Mouse (Mus musculus) lung, embryonic 16.5 days (tissue): Measurements from ENCODE around the gene Dync1li1. TPM values are rescaled to one million over a fixed set of nuclear protein-coding genes. Genes with fewer than 3 reads are reported as not detected.

Experiments
- ATAC-seq: fragments of 200-750 bp; cut with Nextera tagmentation; 2 replicates; pipeline ENCODE4 v1.8.0; 2017; ENCODE audit warnings: low read depth, mild to moderate bottlenecking, moderate library complexity
- H3K27ac ChIP-seq: fragments of 300-500 bp; sonication (generic); 2 replicates; pipeline ENCODE4 v1.5.1; 2014; ENCODE audit warnings: mild to moderate bottlenecking, control low read depth, low read length
- H3K27me3 ChIP-seq: fragments of 300-500 bp; sonication (generic); 2 replicates; pipeline ENCODE4 v1.6.1; 2014; ENCODE audit warnings: low read depth, low read length, mixed read lengths; ENCODE audit not compliant: control insufficient read depth, insufficient read depth
- H3K36me3 ChIP-seq: fragments of 300-500 bp; sonication (generic); 2 replicates; pipeline ENCODE4 v1.6.1; 2014; ENCODE audit warnings: low read length; ENCODE audit not compliant: control insufficient read depth, insufficient read depth
- H3K4me1 ChIP-seq: fragments of 300-500 bp; sonication (generic); replicated peaks from 2 replicates; pipeline ENCODE4 v1.6.1; 2014; ENCODE audit warnings: low read length, mixed read lengths; ENCODE audit not compliant: control insufficient read depth, insufficient read depth
- H3K4me2 ChIP-seq: fragments of 300-500 bp; sonication (generic); 2 replicates; pipeline ENCODE4 v1.6.1; 2014; ENCODE audit warnings: low read depth, low read length, control low read depth
- H3K4me3 ChIP-seq: fragments of 300-500 bp; sonication (generic); 2 replicates; pipeline ENCODE4 v1.5.1; 2014; ENCODE audit warnings: mild to moderate bottlenecking, low read length, control low read depth
- H3K9ac ChIP-seq: fragments of 300-500 bp; sonication (generic); 2 replicates; pipeline ENCODE4 v1.6.1; 2014; ENCODE audit warnings: low read length, control low read depth
- H3K9me3 ChIP-seq: fragments of 300-500 bp; sonication (generic); 2 replicates; pipeline ENCODE4 v1.6.1; 2016; ENCODE audit warnings: low read length; ENCODE audit not compliant: control insufficient read depth
- WGBS: fragments of 180-500 bp; shearing (Covaris S2); extraction: QIAGEN DNeasy Blood & Tissue Kit; methylation state at CpG from one replicate; pipeline ENCODE4 v1.1.7; 2014; 5-methylcytosine and 5-hydroxymethylcytosine counted together
- polyA plus RNA-seq: library from polyadenylated mRNA; unstranded; fragments of >200 nt; fragmentation: Nextera tagmentation; extraction: Ambion mirVana; gene quantifications from 2 replicates; pipeline ENCODE4 v1.2.1, GENCODE M21; 2015

Gene Dync1li1
- polyA plus RNA-seq, 1 experiment from 2014 or later: 53.0 TPM

GRCm38 (mm10) chr9:114751582-114751981, 63.0 kb downstream of the Dync1li1 start:
- Histone ChIP-seq H3K9ac (no peak overlapping the region), H3K36me3 (peaks cover 11% of the 10 kb centered on the region; the same call in 1 of the 2 replicates), H3K4me3 (no peak overlapping the region), H3K4me2 (no peak overlapping the region), H3K27ac (no peak overlapping the region), H3K4me1 (no peaks in the 10 kb centered on the region), H3K9me3 (no peaks in the 10 kb centered on the region), H3K27me3 (no peaks in the 10 kb centered on the region)
- WGBS: 81% methylated on average over 3 of the region's 3 CpGs
- ATAC-seq: no peak

- H3K27me3 ChIP-seq: no peaks in the 10 kb centered on the region
- H3K4me3 ChIP-seq: no peak overlapping the region; the same call in 1 of the 2 replicates
- no peak for ATAC-seq
- H3K27ac ChIP-seq: no peak overlapping the region
- H3K4me1 ChIP-seq: no peaks in the 10 kb centered on the region
- H3K9me3 ChIP-seq: no peaks in the 10 kb centered on the region
- peak overlapping the region; percentile 74 for H3K4me2 ChIP-seq
- H3K9ac ChIP-seq: no peak overlapping the region
- peaks cover 9% of the 10 kb centered on the region; the same call in 1 of the 2 replicates for H3K36me3 ChIP-seq
- 71% methylated on average over 9 of the region's 9 CpGs for WGBS
Observed at GRCm38 (mm10) chr9:114752311-114752710, 63.7 kb downstream of the Dync1li1 start.

DNA sequence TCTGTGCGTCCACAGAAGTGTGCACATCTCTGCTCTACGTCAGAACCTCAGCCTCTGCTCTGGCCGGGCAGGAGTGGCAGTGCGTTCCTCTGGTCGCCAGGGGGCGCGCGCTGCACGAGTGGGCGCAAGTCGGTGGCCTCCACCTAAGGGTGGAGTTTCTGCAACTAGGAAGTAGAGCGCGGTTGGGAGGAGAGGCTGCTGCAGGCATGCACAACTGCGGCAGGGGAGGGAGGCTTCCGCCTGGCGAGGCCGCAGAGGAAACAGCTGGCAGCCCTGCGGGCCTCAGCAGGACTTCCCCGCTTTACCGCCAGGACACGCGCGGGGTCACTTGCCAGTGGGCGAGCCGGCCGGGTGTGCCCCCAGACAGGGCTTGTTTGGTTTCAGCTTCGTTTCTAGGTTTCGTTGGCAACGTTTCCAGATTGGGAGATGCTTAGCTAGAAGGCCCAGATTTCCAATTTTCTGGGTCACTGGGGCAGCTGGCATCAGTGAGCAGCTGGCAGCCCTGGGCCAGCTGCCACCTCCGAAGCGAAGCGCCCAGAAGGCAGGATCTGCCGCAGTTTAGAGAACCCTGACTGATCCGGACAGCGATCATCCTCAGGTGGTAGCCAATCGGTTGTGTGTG, 64.4 kb downstream of the Dync1li1 start:
- WGBS: 6% methylated on average over 34 of the region's 36 CpGs
- H3K27me3 ChIP-seq: no peaks in the 10 kb centered on the region
- peak overlapping the region; percentile 72 for H3K9ac ChIP-seq
- H3K9me3 ChIP-seq: no peaks in the 10 kb centered on the region
- peaks cover 5% of the 10 kb centered on the region; the same call in 1 of the 2 replicates for H3K36me3 ChIP-seq
- H3K4me2 ChIP-seq: peak overlapping the region; percentile 74
- no peaks in the 10 kb centered on the region for H3K4me1 ChIP-seq
- peak; percentile 95 for ATAC-seq
- peak overlapping the region; percentile 63 for H3K4me3 ChIP-seq
- peak overlapping the region; percentile 38; the same call in 1 of the 2 replicates for H3K27ac ChIP-seq

GRCm38 (mm10) chr9:114758272-114758671, 69.7 kb downstream of the Dync1li1 start:
- Histone ChIP-seq H3K36me3 (peaks cover 6% of the 10 kb centered on the region), H3K9ac (no peak overlapping the region), H3K4me1 (no peaks in the 10 kb centered on the region), H3K9me3 (no peaks in the 10 kb centered on the region), H3K4me3 (no peak overlapping the region), H3K27ac (no peak overlapping the region), H3K4me2 (no peak overlapping the region), H3K27me3 (no peaks in the 10 kb centered on the region)
- ATAC-seq: no peak
- 67% methylated on average over 7 of the region's 7 CpGs for WGBS

- Histone ChIP-seq H3K4me2 (no peak overlapping the region), H3K9me3 (no peaks in the 10 kb centered on the region), H3K4me3 (no peak overlapping the region), H3K36me3 (peaks cover 6% of the 10 kb centered on the region), H3K27me3 (no peaks in the 10 kb centered on the region), H3K4me1 (no peaks in the 10 kb centered on the region), H3K27ac (no peak overlapping the region), H3K9ac (no peak overlapping the region)
- ATAC-seq: no peak
- WGBS: 82% methylated on average over 5 of the region's 5 CpGs
Observed at GRCm38 (mm10) chr9:114758801-114759200, 70.2 kb downstream of the Dync1li1 start.

DNA sequence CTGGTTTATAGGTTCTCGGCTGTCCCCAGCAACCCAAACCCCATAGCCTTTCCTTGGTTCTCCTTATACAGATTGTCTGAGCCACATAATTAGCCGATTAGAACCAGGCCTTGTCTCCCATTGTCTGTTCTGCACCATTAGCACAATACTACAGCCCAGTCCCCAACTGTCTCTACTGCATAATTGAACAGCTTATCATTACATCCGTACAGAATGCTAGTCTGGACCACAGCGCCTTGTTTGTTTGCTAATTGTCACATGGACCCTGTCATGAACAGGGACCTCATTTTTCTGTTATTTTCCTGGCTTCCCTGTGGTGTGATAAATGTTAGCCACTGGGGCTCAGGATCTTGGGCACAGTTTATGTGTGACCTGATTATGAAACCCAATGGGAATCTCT, 71.3 kb downstream of the Dync1li1 start:
- Histone ChIP-seq H3K9ac (no peak overlapping the region), H3K4me2 (no peak overlapping the region), H3K27me3 (no peaks in the 10 kb centered on the region), H3K27ac (no peak overlapping the region), H3K4me3 (no peak overlapping the region), H3K9me3 (no peaks in the 10 kb centered on the region), H3K36me3 (peaks cover 6% of the 10 kb centered on the region), H3K4me1 (no peaks in the 10 kb centered on the region)
- ATAC-seq: no peak
- 80% methylated on average over 4 of the region's 4 CpGs for WGBS

DNA sequence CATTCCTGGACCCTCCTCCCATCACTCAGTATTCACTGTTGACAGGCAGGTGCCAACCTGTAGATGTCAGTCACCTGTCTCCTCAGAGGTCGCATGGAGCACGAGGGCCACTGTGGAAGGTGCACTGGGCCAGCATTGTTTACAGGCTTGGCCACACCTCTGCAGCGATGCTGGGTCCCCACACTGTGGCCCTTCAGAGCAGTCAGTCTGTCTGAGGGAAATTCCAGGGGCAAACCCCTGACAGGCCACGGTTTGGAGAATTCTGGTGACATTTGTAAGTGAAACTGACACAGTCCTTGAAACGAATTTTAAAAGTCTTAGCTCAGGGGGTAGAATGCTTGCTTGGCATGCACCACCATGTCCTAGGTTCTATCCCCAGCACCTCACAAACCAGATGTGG, 71.8 kb downstream of the Dync1li1 start:
- no peaks in the 10 kb centered on the region for H3K9me3 ChIP-seq
- ATAC-seq: no peak

GRCm38 (mm10) chr9:114761848-114762247, 73.3 kb downstream of the Dync1li1 start:
- no peak overlapping the region for H3K4me3 ChIP-seq
- ATAC-seq: no peak
- no peak overlapping the region for H3K4me2 ChIP-seq
- no peaks in the 10 kb centered on the region for H3K27me3 ChIP-seq
- H3K4me1 ChIP-seq: peaks cover under 1% of the 10 kb centered on the region; the same call in 1 of the 2 replicates
- H3K36me3 ChIP-seq: peaks cover 6% of the 10 kb centered on the region
- H3K27ac ChIP-seq: no peak overlapping the region
- no peak overlapping the region for H3K9ac ChIP-seq
- no peaks in the 10 kb centered on the region for H3K9me3 ChIP-seq
- 62% methylated on average over 11 of the region's 11 CpGs for WGBS

More for the DNA sequence above, 71.8 kb downstream of the Dync1li1 start:
- Histone ChIP-seq H3K9ac (no peak overlapping the region), H3K36me3 (peaks cover 6% of the 10 kb centered on the region), H3K27me3 (no peaks in the 10 kb centered on the region), H3K4me3 (no peak overlapping the region), H3K27ac (no peak overlapping the region), H3K4me2 (no peak overlapping the region), H3K4me1 (no peaks in the 10 kb centered on the region)
- 74% methylated on average over 5 of the region's 5 CpGs for WGBS

DNA sequence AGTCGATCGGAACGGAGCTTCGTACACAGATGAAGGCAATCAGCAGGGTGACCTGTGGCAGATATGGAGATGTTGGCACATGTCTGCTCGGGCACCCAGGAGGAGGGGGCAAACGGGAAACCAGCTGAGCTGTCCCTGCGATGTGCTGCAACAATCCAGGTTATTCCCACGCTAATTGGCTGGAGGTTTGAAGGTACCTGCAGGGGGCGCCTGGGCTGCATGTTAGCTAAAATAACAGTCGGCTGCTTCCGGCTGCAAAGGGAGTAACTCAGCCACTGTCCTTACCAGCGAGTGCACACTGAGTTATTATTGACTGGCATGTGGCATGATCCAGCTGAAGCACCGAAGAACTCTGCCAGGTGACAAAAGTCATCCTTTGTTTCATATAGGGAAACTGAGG, 74.8 kb downstream of the Dync1li1 start:
- Histone ChIP-seq H3K4me3 (no peak overlapping the region), H3K9me3 (no peaks in the 10 kb centered on the region), H3K36me3 (peaks cover 5% of the 10 kb centered on the region), H3K27ac (no peak overlapping the region), H3K4me1 (peaks cover 6% of the 10 kb centered on the region; the same call in 1 of the 2 replicates), H3K27me3 (no peaks in the 10 kb centered on the region), H3K9ac (no peak overlapping the region), H3K4me2 (no peak overlapping the region)
- no peak for ATAC-seq
- 60% methylated on average over 13 of the region's 13 CpGs for WGBS
